Mouse (Mus musculus) olfactory bulb, adult 2 months (tissue): ENCODE measurements around the gene Acacb.

Experiments used
- CTCF ChIP-seq: fragments of 200-500 bp; IDR thresholded peaks from 2 replicates; pipeline ENCODE4 v1.5.1; 2012; ENCODE audit warnings: low read depth, mild to moderate bottlenecking, low read length, moderate library complexity; ENCODE audit not compliant: insufficient read depth
- POLR2A ChIP-seq: fragments of 200-500 bp; IDR thresholded peaks from 2 replicates; pipeline ENCODE4 v1.6.1; 2012; ENCODE audit warnings: mild to moderate bottlenecking, low read depth, low read length, moderate library complexity; ENCODE audit not compliant: insufficient read depth

DNA sequence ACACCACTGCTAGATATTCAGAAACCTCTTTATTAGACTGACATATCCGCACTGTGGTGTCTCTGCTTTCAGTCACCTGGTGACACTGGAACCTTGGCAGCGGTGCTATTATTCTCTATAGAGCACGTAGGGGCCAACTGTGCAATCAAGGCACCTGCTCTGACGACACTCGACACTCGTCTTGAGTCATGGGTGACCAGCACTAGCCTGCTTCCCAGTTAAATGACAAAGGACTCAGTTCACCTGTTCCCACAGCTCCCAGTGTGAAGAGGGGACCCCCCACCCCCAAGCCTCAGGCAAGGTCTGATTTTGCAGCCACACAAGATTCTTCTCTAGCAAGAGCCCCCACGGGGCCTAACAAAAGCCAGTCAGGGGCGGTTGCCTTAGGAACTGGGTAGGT is 129.0 kb downstream of the Acacb start:
- TF ChIP-seq CTCF (no peak), POLR2A (no peak)
